Mouse (Mus musculus): ENCODE measurements around the gene Znrf4.
"Not testable (repeated sequence)": the region's sequence is repeated elsewhere in the genome, so short reads cannot be mapped to it uniquely, and the experiment has no call there.

Znrf4 gene

DNA sequence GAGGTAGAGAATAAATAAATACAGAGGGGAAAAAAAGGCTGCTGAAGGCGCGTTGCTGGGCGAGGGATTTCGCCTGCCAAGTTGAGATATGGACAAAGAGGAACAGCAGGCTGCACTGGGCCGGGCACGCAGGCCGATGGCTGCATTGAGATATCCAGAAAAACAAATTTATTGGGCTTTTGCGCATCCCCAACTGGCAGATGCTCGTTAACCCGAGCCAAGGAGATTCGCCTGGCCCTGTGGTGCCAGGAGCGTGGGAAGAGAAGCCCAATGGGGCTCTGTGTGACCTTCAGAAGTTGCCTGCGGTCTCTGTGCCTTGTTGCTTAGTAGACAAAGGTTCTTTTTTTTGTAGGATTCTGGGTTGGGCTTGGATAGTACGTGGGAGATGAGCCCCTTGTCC, 24.0 kb upstream of the Znrf4 start:
- DNase-seq (ENCODE audit: low spot score) = no peak

DNA sequence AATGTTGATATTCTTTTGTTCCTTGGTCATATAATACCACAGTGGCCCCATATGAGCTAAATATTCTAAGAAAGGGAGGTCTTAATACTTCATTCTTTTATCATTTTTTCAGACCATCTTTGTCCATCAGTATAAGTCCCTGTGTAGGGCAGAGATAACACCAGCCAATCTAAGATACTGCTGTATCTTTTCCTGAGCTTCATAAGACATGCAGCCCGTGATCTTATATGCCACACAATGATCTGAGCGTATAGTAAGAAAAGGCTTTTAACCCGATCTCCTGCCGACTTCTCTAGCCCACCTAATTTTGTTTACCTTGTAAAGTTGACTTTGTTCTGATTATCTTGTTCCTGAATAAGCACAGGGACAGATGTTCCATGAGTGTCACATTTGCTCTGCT, 12.7 kb upstream of the Znrf4 start:
- DNase-seq (ENCODE audit: low spot score) = no peak

GRCm38 (mm10) chr17:56522744-56523143, 10.5 kb upstream of the Znrf4 start:
- DNase-seq (ENCODE audit: low spot score) = no peak

DNA sequence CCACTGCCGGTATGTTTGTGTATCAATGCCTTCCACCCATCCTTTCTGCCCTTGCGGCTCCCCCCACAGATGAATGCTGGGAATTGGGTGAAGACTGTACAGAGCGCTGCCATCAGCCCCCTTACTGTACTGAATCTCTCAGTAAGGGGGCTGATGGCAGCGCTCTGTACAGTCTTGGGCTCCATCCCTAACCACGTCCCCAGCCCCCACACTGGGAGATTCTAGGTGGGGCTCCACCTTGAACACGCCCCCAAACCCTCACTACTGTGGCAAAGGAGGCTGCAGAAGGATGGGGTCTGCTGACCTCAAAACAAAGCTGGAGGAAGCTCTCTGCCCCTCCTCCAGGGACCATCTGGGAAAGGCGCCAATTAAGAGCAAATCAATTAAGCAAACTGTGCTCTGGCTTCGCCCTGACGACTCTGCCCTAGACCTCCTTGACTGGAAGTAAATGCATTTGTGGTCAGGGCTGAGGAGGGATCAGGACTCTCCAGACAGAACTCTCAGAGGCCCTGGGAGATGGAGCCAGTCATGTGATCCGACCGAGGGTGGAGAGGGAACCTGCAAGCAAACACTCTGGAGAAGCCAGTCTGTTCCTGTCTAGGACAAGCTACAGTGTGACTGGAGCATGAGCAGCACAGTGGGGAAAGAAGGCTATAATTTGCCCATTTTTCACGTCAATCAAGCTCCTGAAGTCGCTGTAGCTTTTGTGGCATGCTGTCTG, 3.6 kb upstream of the Znrf4 start:
- DNase-seq (ENCODE audit: low spot score) = no peak

DNA sequence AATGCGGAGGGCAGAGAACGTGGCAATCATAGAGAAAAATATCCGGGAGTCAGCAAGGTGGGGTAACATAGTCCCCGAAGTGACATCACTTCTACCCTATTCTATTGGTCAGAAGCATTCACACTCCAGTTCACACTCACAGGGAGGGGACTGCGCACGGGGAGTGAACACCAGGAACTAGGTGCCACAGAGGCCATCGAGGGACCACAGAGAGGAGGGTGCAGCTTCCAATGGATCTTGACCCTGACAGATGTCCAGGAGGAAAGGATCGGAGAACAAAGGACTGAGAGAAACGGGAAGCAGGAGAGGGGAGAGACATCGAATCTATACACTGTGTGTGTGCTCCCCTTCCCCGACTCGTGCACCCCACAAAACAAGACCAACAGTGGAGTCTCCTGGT, 2.7 kb upstream of the Znrf4 start:
- DNase-seq (ENCODE audit: low spot score) = no peak

DNA sequence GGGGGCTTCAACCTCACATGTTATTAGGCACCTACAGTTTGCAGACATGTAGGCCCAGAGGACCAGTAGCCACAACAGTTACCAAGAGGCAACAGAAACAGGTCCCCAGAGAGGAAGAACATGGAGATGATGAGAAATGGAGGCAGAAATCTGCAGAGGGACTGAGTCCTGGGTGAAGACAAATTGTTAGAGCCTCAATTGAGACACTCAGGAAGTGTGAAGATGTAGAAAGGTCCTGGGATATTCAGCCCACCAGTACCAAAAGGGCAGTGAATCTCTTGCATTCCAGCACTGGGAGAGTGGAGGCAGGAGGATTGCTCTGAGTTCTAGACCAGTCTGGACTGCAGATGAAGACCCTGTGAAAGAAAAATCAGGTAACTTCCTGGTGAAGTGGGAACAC, 2.1 kb upstream of the Znrf4 start:
- DNase-seq (ENCODE audit: low spot score) = no peak

GRCm38 (mm10) chr17:56511707-56512090, 532 bp downstream of the Znrf4 start:
- no peak for DNase-seq (ENCODE audit: low spot score)

DNA sequence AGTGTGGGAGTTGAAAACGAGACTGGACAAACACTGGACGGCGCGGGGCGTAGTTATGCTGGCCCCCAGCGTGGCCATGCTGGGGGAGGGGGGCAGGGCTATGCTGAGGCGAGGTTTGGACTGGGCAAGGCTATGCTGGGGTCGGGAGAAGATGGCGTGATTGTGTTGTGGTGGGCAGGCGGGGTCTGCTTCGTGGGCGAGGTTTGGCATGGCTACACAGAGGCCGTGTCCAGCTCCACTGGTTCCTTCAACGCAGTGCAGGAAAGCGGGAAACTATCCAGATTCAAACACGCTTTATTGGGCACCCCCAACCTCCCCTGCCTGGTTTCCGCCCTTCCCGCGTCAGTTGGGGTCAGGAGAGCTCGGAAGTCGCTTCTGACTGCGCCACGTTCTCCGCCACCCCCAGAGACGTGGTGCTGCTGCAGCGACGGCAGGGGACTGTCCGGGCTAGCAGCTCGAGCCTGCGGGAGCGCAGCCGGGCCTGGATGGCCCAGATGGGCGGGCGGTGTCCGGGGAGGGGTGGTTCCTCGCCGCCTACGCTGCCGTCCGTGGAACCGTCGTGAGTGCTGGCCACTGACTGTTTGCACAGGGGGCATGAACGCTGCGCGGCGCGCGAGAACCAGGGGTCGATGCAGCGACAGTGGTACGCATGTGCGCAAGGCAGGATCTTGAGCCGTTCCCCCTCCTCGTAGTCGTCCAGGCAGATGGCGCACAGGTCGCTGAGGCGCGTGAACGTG, 1.1 kb downstream of the Znrf4 start:
- DNase-seq (ENCODE audit: low spot score) = no peak

- DNase-seq (ENCODE audit: low spot score) = no peak
Measured at GRCm38 (mm10) chr17:56510473-56510969, 1.7 kb downstream of the Znrf4 start.

DNA sequence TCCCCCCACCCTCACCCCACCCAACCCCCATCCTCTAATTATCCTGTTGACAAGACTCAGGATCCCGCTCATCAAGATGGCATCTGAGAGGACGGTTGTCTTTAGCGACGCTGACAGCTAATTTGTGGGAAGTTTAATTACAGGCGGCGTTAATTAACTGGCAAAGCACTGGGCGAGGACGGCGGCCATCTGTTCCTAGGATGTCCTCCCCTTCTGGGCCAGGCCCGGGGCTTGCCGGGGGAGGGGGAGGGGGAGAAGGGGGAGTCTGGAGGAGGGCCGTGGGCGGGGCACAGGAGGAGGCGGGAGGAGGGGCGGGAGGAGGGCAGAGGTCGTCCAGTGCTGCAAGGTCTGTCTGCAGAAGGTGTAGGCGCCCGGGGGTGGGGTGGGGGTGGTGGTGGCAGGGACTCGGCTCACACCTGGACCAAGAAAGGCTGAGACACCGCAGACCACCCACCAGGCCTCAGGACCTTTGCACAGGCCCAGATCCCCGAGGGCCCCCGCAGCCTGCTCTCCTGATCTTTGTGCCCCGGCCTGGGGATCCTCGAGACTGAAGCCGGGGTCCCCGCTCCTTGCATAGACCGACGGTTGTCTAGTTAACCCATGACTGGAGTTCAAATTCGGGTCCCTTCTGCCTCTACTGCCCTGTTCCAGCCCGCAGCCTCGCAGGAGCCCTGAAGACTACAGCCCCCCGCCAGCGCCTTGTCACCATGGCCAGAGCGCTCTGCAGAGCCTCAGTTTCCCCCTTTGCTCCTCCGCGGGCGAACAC, 2.3 kb downstream of the Znrf4 start:
- peak; percentile 68 for DNase-seq (ENCODE audit: low spot score)

DNA sequence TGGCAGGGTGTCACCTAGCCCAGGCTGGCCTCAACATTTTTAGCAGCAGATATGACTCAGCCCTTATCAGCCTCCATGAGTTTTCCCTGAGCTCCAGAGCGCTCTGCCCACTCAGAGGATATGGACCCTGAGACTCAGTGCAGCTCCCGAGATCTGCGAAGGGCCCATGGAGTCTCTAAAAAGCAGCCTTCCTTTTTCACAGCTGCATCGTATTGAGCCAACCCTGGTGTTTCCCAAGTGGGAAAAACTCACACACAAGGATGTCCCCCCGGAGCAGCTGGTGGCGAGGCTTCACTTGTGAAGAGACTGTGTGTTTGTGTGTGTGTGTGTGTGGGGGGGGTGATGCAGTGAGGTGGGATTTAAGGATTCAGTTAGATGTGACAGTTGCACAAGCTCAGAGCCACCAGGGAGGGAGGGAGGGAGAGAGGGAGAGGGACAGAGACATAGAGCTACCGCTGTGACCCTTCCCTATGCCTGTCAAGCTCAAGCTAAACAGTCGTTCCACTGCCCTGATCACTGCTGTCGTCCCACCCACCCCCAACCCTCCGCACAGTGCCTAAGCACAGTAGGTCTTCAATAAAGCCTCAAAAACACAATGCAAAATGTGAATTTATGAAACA, 3.1 kb downstream of the Znrf4 start:
- no peak for DNase-seq (ENCODE audit: low spot score)

DNA sequence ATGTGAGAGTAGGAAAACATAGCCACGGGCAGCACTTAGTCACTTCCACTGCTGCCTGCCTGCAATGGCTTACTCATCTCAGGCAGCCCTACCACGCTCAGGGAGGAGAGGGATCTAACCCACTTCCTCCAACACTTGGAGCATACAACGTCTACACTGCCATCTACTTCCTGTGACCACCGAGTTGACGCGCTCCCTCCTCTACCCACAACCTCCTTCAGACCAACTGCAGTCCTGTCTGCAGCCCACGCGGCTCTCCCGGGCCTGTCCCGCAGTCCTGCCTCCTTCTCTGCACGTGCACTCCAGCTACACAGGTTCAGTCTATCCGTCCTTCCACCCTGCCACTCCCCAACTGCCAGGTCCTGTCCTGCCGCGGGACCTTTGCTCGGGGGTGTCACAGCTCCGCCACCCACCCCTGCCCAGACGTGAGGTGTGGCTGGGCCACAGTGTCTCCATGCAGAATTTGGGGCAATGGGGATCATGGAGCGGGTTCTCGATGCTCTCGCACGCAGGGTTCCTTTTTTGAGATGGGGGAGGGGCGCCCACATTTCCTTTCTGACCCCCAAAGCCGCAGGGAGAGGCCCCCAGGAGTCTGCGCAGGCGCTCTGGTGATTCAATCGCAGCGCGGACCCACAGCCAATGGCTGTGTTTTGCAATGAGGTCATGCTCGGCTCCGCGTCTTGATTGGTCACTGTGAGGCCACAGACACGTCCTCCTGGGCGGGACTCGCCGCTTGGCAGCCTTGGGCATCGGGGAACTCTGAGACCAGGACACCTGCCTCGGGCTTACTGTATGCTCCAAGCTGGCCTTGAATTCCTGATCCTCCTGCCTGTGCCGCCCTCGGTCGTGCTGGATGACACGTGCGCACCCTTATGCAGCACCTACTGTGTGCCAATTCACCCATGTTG, 4.8 kb downstream of the Znrf4 start:
- peak; percentile 98 for DNase-seq (ENCODE audit: low spot score)

DNA sequence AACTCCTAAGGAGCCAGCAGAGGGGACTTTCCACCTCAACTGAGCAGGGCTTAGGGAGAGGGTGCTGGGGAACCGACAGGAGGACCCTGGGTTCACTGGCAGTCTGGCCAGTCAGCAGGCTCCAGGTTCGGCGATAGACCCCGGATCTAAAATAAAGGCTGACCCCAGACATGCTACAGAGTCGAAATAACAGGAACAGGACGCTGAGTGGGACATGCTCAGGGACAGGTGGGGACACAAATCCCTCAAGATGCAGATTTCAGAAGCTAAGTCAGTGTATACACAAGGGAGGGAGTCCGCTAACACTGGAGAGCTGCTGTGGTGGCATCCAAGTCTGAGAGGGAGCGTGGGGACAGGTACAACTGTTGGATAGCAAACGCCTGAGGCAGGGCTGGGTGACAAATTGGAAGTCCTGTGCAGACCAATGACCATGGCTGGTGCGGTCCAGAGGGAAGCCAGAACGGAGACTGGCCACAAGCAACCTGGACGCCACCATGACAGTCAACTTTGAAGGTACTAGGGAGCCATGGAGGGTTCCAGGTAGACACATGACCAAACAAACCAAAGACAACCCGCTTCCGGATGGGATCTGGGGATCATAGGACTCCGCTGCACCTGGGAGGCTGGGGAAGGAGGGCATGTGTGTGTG, 5.7 kb downstream of the Znrf4 start:
- no peak for DNase-seq (ENCODE audit: low spot score)

- DNase-seq (ENCODE audit: low spot score) = no peak
Measured at GRCm38 (mm10) chr17:56505401-56505800, 6.8 kb downstream of the Znrf4 start.

DNA sequence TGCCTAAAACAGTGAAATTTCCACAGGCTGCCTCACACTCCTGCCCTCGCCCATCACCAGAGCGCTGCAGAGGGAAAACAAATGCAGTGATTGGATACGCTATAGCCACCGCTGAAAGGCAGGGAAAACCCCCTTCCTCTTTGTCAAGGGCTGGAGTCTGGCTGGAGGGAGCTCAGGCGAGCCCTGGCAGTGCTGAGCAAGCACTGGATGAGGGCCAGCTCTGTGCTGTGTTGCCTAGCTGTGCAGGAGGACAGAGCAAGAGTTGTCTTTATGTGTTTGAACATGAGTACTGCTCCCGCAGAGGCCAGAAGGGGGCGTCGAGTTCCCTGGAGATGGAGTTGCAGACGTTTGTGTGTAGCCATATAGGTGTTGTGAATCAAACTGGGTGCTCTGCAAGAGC, 9.7 kb downstream of the Znrf4 start:
- no peak for DNase-seq (ENCODE audit: low spot score)

- not testable (repeated sequence) for DNase-seq (ENCODE audit: low spot score)
Measured at GRCm38 (mm10) chr17:56501635-56502400, 10.4 kb downstream of the Znrf4 start.

- no peak for DNase-seq (ENCODE audit: low spot score)
Measured at GRCm38 (mm10) chr17:56499229-56499628, 13.0 kb downstream of the Znrf4 start.

DNA sequence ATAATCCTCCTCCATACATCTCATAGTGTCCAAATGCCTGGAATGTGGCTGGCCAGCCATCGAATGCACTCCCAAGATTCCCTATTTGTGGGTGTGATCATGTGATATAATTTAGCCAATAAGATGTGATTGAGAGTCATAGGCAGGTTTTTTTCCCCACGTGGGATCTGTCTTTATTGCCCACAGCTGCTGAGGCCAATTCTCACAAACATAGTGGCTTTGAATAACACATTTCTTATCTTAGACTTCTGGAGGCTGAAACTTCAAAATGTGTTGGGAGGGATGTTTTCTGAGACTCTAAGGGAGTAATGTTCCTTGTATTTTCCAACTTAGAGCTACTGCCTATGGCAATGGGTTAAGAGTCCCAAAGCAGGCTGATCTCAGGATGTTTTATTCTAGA, 17.8 kb downstream of the Znrf4 start:
- DNase-seq (ENCODE audit: low spot score) = no peak

GRCm38 (mm10) chr17:56493841-56494240, 18.4 kb downstream of the Znrf4 start:
- DNase-seq (ENCODE audit: low spot score) = no peak

Measured in embryo, embryonic 10 days (tissue).